Mouse (Mus musculus): Measurements from ENCODE around the gene Pear1.

Gene Pear1

GRCm38 (mm10) chr3:87765631-87766283 lies 58.3 kb downstream of the Pear1 start:
- DNase-seq (ENCODE audit: low spot score), result no peak

- DNase-seq (ENCODE audit: low spot score), result no peak
Measured at GRCm38 (mm10) chr3:87765091-87765490, 59.0 kb downstream of the Pear1 start.

DNA sequence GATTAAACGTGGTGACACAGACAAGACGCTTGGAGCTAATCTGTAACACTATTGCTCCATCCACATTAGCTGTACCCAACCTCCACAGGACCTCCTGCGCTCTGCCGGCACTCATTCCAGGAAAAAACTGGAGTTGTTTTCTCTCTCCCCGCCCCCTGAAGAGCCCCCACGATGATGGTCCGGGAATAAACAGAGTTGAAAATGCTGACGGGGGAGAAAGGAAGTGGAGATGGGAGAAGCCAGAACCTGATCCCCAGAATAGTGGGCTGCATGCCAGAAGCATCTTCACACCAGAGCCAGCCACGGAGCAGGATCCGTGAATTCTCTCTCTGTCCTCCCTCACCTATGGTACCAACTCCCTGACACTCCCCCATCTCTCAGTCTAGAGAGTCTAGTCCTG lies 59.6 kb downstream of the Pear1 start:
- no peak for DNase-seq (ENCODE audit: low spot score)

- no peak for DNase-seq (ENCODE audit: low spot score)
Measured at GRCm38 (mm10) chr3:87763683-87764289, 60.3 kb downstream of the Pear1 start.

- no peak for DNase-seq (ENCODE audit: low spot score)
Measured at GRCm38 (mm10) chr3:87763202-87763601, 60.9 kb downstream of the Pear1 start.

- no peak for DNase-seq (ENCODE audit: low spot score)
Measured at GRCm38 (mm10) chr3:87761408-87762375, 62.4 kb downstream of the Pear1 start.

GRCm38 (mm10) chr3:87758641-87759040 lies 65.5 kb downstream of the Pear1 start:
- DNase-seq (ENCODE audit: low spot score), result no peak

DNA sequence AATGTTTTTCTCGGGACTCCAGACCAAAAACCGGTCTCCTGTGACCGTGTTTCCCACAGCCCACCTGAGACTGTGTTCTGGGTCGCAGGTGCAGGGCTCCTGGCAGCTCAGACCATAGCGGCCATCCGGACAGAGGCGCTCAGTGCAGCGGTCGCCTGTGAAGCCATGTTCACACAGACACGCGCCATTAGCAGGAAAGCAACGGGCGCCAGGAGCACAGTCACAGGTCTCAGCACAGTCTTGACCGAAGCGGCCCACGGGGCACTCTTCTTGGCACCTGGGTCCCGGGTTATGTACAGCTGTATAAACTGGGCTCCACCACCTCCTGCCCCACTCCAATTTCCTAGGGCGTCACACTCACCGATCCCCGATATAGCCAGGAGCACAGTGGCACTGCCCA lies 67.6 kb downstream of the Pear1 start:
- no peak for DNase-seq (ENCODE audit: low spot score)

DNA sequence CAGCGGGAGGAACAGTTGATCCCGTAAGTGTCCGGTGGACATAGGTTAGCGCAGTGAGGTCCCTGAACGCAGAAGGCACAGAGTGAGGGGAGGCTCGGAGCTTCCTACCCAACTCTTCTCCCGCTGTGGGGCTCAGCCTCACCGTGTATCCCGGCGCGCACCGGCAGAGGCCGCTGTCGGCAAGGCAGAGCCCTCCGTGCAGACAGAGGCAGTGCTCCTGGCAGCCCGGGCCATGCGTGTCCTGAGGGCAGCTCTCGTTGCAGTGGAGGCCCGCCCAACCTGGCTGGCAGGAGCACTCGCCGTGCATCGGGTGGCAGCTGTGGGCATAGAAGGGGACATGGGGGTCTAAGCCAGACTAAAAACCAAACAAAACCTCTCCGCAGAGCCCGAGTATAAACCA lies 68.1 kb downstream of the Pear1 start:
- peak; percentile 68 for DNase-seq (ENCODE audit: low spot score)

- DNase-seq (ENCODE audit: low spot score), result no peak
Measured at GRCm38 (mm10) chr3:87753829-87754228, 70.3 kb downstream of the Pear1 start.

DNA sequence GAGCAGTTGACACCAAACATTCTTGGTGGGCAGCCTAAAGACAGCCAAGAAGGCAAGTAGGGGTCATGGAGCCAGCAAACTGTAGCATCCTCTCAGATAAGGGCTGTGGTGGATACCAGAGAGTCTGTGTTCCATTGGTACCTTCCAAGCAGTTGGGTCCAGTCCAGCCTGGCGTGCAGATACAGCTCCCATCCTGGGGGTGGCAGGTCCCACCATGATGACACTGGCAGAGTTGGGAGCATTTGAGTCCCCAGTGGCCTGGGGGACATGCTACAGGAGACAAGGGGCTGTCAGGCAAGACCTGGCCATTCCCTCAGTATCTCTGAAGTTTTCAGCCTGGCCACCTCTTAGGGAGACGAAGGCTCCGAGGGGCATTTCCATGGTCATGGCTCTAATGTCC lies 71.5 kb downstream of the Pear1 start:
- DNase-seq (ENCODE audit: low spot score), result no peak

- no peak for DNase-seq (ENCODE audit: low spot score)
Measured at GRCm38 (mm10) chr3:87749977-87750376, 74.1 kb downstream of the Pear1 start.

DNA sequence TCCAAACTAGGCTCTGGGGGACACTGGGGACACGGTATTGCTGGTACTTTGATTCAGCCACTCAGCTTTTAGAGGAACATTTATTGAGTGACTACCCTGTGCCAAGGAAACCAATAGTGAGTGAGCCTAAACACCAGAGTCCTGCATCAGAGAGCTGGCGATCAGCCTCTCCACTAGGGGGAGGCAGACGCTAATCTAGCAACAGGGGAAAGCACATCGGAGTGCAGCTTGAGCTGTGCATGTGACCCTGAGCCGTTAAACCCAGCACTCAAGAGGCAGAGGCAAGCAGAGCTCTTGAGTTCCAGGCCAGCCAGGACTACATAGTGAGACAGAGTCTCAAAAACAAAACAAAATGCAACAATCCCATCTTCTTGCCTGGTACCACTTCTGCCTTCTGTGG lies 75.1 kb downstream of the Pear1 start:
- no peak for DNase-seq (ENCODE audit: low spot score)

GRCm38 (mm10) chr3:87748431-87748830 lies 75.7 kb downstream of the Pear1 start, which contains the start of gene Lrrc71:
Gene Lrrc71 (minus strand): TSS chr3:87748625.
- DNase-seq (ENCODE audit: low spot score), result no peak

DNA sequence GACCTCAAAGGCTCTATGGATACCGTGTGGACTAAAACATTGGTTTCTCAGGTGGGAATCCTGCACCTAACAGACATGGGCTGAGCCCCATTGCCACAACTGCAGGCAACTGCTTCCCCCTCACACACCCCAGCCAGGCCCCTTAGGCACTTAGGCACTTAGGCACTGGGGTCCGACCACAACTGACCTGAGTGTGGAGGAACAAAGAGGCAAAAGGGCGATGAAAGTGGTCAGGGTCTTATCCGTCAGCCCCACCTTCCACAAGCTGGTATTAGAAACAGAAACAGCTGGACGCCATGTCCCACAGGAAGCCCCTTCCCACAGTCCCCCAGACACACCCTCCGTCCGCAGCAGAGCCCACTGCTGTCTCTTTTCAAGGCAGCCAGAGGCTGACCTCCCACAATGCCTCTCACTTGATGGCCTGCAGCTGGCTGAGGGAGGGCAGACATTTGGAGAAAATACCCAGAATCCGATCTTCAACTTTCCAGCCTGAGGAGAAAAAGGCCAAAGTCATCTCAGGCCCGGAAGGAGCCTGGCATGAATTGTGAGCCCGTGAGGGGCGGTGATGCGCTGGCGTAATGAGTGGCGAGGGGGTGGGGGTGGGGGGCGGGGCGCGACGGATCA lies 79.0 kb downstream of the Pear1 start:
- no peak for DNase-seq (ENCODE audit: low spot score)

DNA sequence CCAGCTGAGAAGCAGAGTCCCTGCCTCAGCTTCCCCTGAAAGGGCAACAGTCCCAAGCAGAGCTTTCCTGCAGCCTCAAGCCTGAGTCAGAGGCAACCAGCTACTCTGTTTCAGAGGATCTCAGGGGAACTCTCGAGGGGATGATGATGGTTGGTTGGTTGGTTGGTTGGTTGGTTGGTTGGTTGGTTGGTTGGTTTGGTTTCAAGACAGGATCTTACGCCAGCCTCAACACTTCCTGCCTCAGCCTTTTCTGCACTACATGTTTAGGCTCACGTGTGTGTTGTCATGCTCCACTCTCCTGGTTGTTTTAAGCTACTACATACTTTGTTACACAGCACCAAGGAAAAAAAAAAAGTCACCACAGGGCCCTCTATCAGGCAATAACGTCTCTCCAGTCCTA lies 80.2 kb downstream of the Pear1 start:
- no peak for DNase-seq (ENCODE audit: low spot score)

DNA sequence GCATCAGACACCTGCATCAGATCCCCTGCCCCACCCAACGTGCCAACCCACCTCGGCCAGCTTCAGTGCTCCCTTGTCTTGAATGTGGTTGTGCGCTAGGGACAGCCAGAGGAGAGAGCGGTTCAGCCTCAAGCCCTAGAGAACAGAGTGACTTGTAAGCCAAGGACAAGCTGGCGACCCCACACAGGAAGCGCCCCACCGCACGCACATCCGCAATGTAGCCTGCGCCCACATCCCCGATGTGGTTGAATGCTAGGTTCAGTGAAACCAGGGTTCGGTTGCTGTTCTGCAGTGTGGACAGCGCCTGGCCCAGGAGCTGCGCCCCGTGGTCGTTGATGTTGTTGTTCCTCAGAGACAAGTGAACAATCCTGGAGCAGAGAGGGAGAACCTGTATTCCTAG lies 81.4 kb downstream of the Pear1 start:
- no peak for DNase-seq (ENCODE audit: low spot score)

- DNase-seq (ENCODE audit: low spot score), result no peak
Measured at GRCm38 (mm10) chr3:87742013-87742412, 82.1 kb downstream of the Pear1 start.

DNA sequence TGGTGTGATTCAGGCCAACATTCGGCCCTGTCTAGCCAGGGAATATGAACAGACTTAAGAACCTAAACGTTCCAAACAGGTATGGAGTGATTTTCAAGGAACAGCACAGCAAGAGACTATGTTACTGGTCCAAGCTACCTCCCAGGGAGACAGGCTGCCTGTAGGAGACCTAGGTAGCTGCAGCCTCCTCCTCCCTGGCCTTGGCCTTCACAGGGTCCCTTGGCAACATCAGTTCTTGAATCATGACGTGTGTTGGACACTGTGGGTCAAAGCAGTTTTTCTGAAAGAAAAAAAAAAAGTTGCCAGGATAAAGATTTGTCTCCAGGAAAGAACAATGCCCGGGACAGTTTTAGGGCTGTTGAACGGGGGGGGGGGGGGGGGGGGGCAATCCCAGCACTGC lies 85.2 kb downstream of the Pear1 start:
- DNase-seq (ENCODE audit: low spot score), result no peak

GRCm38 (mm10) chr3:87735335-87735734 lies 88.8 kb downstream of the Pear1 start:
- DNase-seq (ENCODE audit: low spot score), result no peak

- no peak for DNase-seq (ENCODE audit: low spot score)
Measured at GRCm38 (mm10) chr3:87733984-87734761, 89.9 kb downstream of the Pear1 start.

GRCm38 (mm10) chr3:87733098-87733497 lies 91.0 kb downstream of the Pear1 start:
- no peak for DNase-seq (ENCODE audit: low spot score)
